Mouse (Mus musculus) thymus, postnatal 0 days (tissue): ENCODE measurements around the gene Grk1. TPM values are rescaled to one million over a fixed set of nuclear protein-coding genes. Genes with fewer than 3 reads are reported as not detected.

Experiments
- DNase-seq: peaks from one replicate; pipeline ENCODE4 v3.0.0-alpha.2; 2015; ENCODE audit warnings: low spot score
- polyA plus RNA-seq: library from polyadenylated mRNA; unstranded; fragments of >200 nt; fragmentation: Nextera tagmentation; extraction: Ambion mirVana; gene quantifications from 2 replicates; pipeline ENCODE4 v1.2.1, GENCODE M21; 2015

Grk1 gene
- polyA plus RNA-seq: 0.03 TPM in 1 of 2 replicates, not detected in the other

GRCm38 (mm10) chr8:13404666-13405131 lies at the start of gene Grk1:
Gene Grk1 (plus strand): TSS chr8:13405081.
- DNase-seq: no peak

GRCm38 (mm10) chr8:13356221-13356620 lies 48.7 kb upstream of the Grk1 start:
- DNase-seq: no peak

- no peak for DNase-seq
Observed at GRCm38 (mm10) chr8:13356681-13357080, 48.2 kb upstream of the Grk1 start.

GRCm38 (mm10) chr8:13360213-13360612 lies 44.7 kb upstream of the Grk1 start:
- no peak for DNase-seq

- no peak for DNase-seq
Observed at GRCm38 (mm10) chr8:13361865-13362264, 43.0 kb upstream of the Grk1 start.

- no peak for DNase-seq
Observed at GRCm38 (mm10) chr8:13373151-13373662, 31.7 kb upstream of the Grk1 start.

- DNase-seq: no peak
Observed at GRCm38 (mm10) chr8:13381630-13382029, 23.3 kb upstream of the Grk1 start.

- DNase-seq: no peak
Observed at GRCm38 (mm10) chr8:13382536-13382935, 22.3 kb upstream of the Grk1 start.

- no peak for DNase-seq
Observed at GRCm38 (mm10) chr8:13382999-13383398, 21.9 kb upstream of the Grk1 start.

- DNase-seq: no peak
Observed at GRCm38 (mm10) chr8:13386366-13386765, 18.5 kb upstream of the Grk1 start.

- DNase-seq: no peak
Observed at GRCm38 (mm10) chr8:13387728-13388127, 17.2 kb upstream of the Grk1 start.

GRCm38 (mm10) chr8:13388744-13389143 lies 16.1 kb upstream of the Grk1 start:
- DNase-seq: no peak

GRCm38 (mm10) chr8:13393869-13394268 lies 11.0 kb upstream of the Grk1 start:
- no peak for DNase-seq

GRCm38 (mm10) chr8:13396725-13397124 lies 8.2 kb upstream of the Grk1 start, which contains the start of gene Atp4b:
Gene Atp4b (minus strand): TSS chr8:13396825.
- DNase-seq: no peak

GRCm38 (mm10) chr8:13403517-13403916 lies 1.4 kb upstream of the Grk1 start:
- no peak for DNase-seq

- no peak for DNase-seq
Observed at GRCm38 (mm10) chr8:13406011-13406410, 1.1 kb downstream of the Grk1 start.

GRCm38 (mm10) chr8:13411597-13411996 lies 6.7 kb downstream of the Grk1 start:
- peak; percentile 74 for DNase-seq

GRCm38 (mm10) chr8:13412891-13413558 lies 8.1 kb downstream of the Grk1 start:
- DNase-seq: peak; percentile 66

- DNase-seq: no peak
Observed at GRCm38 (mm10) chr8:13413823-13414390, 9.0 kb downstream of the Grk1 start.

GRCm38 (mm10) chr8:13415879-13416278 lies 11.0 kb downstream of the Grk1 start:
- no peak for DNase-seq

GRCm38 (mm10) chr8:13419111-13419639 lies 14.3 kb downstream of the Grk1 start:
- DNase-seq: no peak

GRCm38 (mm10) chr8:13420970-13421369 lies 16.1 kb downstream of the Grk1 start:
- no peak for DNase-seq
